Mouse (Mus musculus) MEL (cell line): ENCODE measurements around the gene Lrrc4c. TPM values are rescaled to one million over a fixed set of nuclear protein-coding genes. Genes with fewer than 3 reads are reported as not detected.

ENCODE experiments used
- DNase-seq: peaks from one replicate; pipeline ENCODE4 v3.0.0; 2011; ENCODE audit warnings: low read depth, low spot score
- H3K27ac ChIP-seq: 2 replicates; pipeline ENCODE4 v1.5.1; 2012; ENCODE audit warnings: low read depth, mild to moderate bottlenecking, control low read depth, low read length, moderate library complexity; ENCODE audit not compliant: control insufficient read depth
- H3K27me3 ChIP-seq, 2 experiments: fragments of 150-350 bp in 1 of 2; sonication (generic) in 1 of 2; 2 replicates each; pipeline ENCODE4 v1.6.1; 2012; ENCODE audit warnings: low read length in 2 of 2, mild to moderate bottlenecking in 2 of 2, improper control_type of control experiment in 1 of 2, moderate library complexity in 1 of 2; ENCODE audit not compliant: insufficient read depth in 2 of 2, control insufficient read depth in 1 of 2
- H3K36me3 ChIP-seq, 2 experiments: 2 replicates each; pipeline ENCODE4 v1.6.1; 2012 to 2014; ENCODE audit warnings: low read length in 2 of 2, improper control_type of control experiment in 1 of 2, inconsistent platforms in 1 of 2, mild to moderate bottlenecking in 1 of 2; ENCODE audit not compliant: insufficient read depth in 2 of 2, control insufficient read depth in 1 of 2
- H3K4me1 ChIP-seq, 2 experiments: fragments of 150-350 bp in 1 of 2; sonication (generic) in 1 of 2; 2 replicates each; pipeline ENCODE4 v1.6.1; 2012; ENCODE audit warnings: low read length in 2 of 2, improper control_type of control experiment in 1 of 2, mild to moderate bottlenecking in 1 of 2; ENCODE audit not compliant: insufficient read depth in 2 of 2, control insufficient read depth in 1 of 2
- H3K4me3 ChIP-seq, 2 experiments: fragments of 150-350 bp in 1 of 2; sonication (generic) in 1 of 2; 2 replicates each; pipeline ENCODE4 v1.5.1; 2012; ENCODE audit warnings: low read depth in 2 of 2, low read length in 2 of 2, mild to moderate bottlenecking in 2 of 2, moderate library complexity in 2 of 2, control low read depth in 1 of 2, improper control_type of control experiment in 1 of 2; ENCODE audit not compliant: control insufficient read depth in 1 of 2, insufficient read depth in 1 of 2
- H3K79me2 ChIP-seq: 2 replicates; pipeline ENCODE4 v1.6.1; 2012; ENCODE audit warnings: mild to moderate bottlenecking, low read length, moderate library complexity; ENCODE audit not compliant: control insufficient read depth, poor library complexity, insufficient read depth
- H3K9ac ChIP-seq: 2 replicates; pipeline ENCODE4 v1.6.1; 2012; ENCODE audit warnings: low read depth, mild to moderate bottlenecking, control low read depth, low read length, moderate library complexity; ENCODE audit not compliant: control insufficient read depth, poor library complexity, severe bottlenecking
- H3K9me3 ChIP-seq: fragments of 150-350 bp; sonication (generic); replicated peaks from 2 replicates; pipeline ENCODE4 v1.6.1; 2012; ENCODE audit warnings: mild to moderate bottlenecking, low read length, improper control_type of control experiment, moderate library complexity; ENCODE audit not compliant: insufficient read depth
- BHLHE40 ChIP-seq: IDR thresholded peaks from 2 replicates; pipeline ENCODE4 v1.6.1; 2012; ENCODE audit warnings: low read depth, mild to moderate bottlenecking, inconsistent platforms, low read length, improper control_type of control experiment, borderline replicate concordance
- CHD2 ChIP-seq: IDR thresholded peaks from 2 replicates; pipeline ENCODE4 v1.6.1; 2011; ENCODE audit warnings: low read length, improper control_type of control experiment
- CTCF ChIP-seq, 3 experiments: IDR thresholded peaks in 2 of 3; conservative IDR thresholded peaks in 1 of 3; 2 replicates each; pipeline ENCODE4 v1.5.1; 2011 to 2012; ENCODE audit warnings: low read length in 3 of 3, low read depth in 2 of 3, mild to moderate bottlenecking in 2 of 3, improper control_type of control experiment in 1 of 3, inconsistent platforms in 1 of 3, mixed read lengths in 1 of 3, moderate library complexity in 1 of 3; ENCODE audit not compliant: control insufficient read depth in 1 of 3, insufficient read depth in 1 of 3, poor library complexity in 1 of 3, severe bottlenecking in 1 of 3
- EP300 ChIP-seq, 2 experiments: IDR thresholded peaks; 2 replicates each; pipeline ENCODE4 v1.6.1; 2011; ENCODE audit warnings: improper control_type of control experiment in 2 of 2, low read length in 2 of 2, low read depth in 1 of 2, mild to moderate bottlenecking in 1 of 2
- ETS1 ChIP-seq: IDR thresholded peaks from 2 replicates; pipeline ENCODE4 v1.6.1; 2012; ENCODE audit warnings: low read depth, mild to moderate bottlenecking, inconsistent platforms, low read length, improper control_type of control experiment, moderate library complexity
- GABPA ChIP-seq: IDR thresholded peaks from 2 replicates; pipeline ENCODE4 v1.6.1; 2012; ENCODE audit warnings: low read depth, mild to moderate bottlenecking, inconsistent platforms, low read length, improper control_type of control experiment, moderate library complexity
- HCFC1 ChIP-seq: IDR thresholded peaks from 2 replicates; pipeline ENCODE4 v1.6.1; 2012; ENCODE audit warnings: low read depth, mild to moderate bottlenecking, inconsistent platforms, low read length, improper control_type of control experiment, moderate library complexity
- JUND ChIP-seq: IDR thresholded peaks from 2 replicates; pipeline ENCODE4 v1.6.1; 2011; ENCODE audit warnings: low read depth, mild to moderate bottlenecking, improper control_type of control experiment, low read length
- KAT2A ChIP-seq: conservative IDR thresholded peaks from 2 replicates; pipeline ENCODE4 v1.6.1; 2012; ENCODE audit warnings: low read depth, low read length, improper control_type of control experiment, inconsistent platforms
- MAZ ChIP-seq: IDR thresholded peaks from 2 replicates; pipeline ENCODE4 v1.6.1; 2012; ENCODE audit warnings: low read depth, mild to moderate bottlenecking, inconsistent platforms, low read length, improper control_type of control experiment
- MYB ChIP-seq: IDR thresholded peaks from 2 replicates; pipeline ENCODE4 v1.6.1; 2011; ENCODE audit warnings: mild to moderate bottlenecking, low read depth, low read length, improper control_type of control experiment
- NELFE ChIP-seq: IDR thresholded peaks from 2 replicates; pipeline ENCODE4 v1.6.1; 2011; ENCODE audit warnings: low read depth, low read length, improper control_type of control experiment
- RCOR1 ChIP-seq: IDR thresholded peaks from 2 replicates; pipeline ENCODE4 v1.6.1; 2012; ENCODE audit warnings: low read depth, mild to moderate bottlenecking, inconsistent platforms, low read length, improper control_type of control experiment
- SIN3A ChIP-seq: IDR thresholded peaks from 2 replicates; pipeline ENCODE4 v1.6.1; 2012; ENCODE audit warnings: low read length, improper control_type of control experiment, inconsistent platforms
- TAL1 ChIP-seq: IDR thresholded peaks from 2 replicates; pipeline ENCODE4 v1.6.1; 2012; ENCODE audit warnings: mild to moderate bottlenecking, inconsistent platforms, low read length, moderate library complexity, mixed read lengths
- TBP ChIP-seq: IDR thresholded peaks from 2 replicates; pipeline ENCODE4 v1.8.0; 2011; ENCODE audit warnings: low read depth, low read length, improper control_type of control experiment
- TCF12 ChIP-seq: IDR thresholded peaks from 2 replicates; pipeline ENCODE4 v1.6.1; 2014; ENCODE audit warnings: low read depth, mild to moderate bottlenecking, inconsistent platforms, low read length, improper control_type of control experiment, moderate library complexity
- USF1 ChIP-seq: IDR thresholded peaks from 2 replicates; pipeline ENCODE4 v1.6.1; 2014; ENCODE audit warnings: low read depth, mild to moderate bottlenecking, inconsistent platforms, low read length, improper control_type of control experiment, moderate library complexity
- USF2 ChIP-seq, 2 experiments: IDR thresholded peaks; 2 replicates each; pipeline ENCODE4 v1.6.1; 2011 to 2012; ENCODE audit warnings: improper control_type of control experiment in 2 of 2, low read length in 2 of 2, borderline replicate concordance in 1 of 2, inconsistent platforms in 1 of 2, low read depth in 1 of 2, mild to moderate bottlenecking in 1 of 2; ENCODE audit not compliant: insufficient read depth in 1 of 2
- ZC3H11A ChIP-seq: IDR thresholded peaks from 2 replicates; pipeline ENCODE4 v1.6.1; 2012; ENCODE audit warnings: low read depth, mild to moderate bottlenecking, inconsistent platforms, low read length, improper control_type of control experiment
- ZKSCAN1 ChIP-seq: IDR thresholded peaks from 2 replicates; pipeline ENCODE4 v1.6.1; 2012; ENCODE audit warnings: low read depth, mild to moderate bottlenecking, inconsistent platforms, low read length, improper control_type of control experiment, moderate library complexity
- ZNF384 ChIP-seq: IDR thresholded peaks from 2 replicates; pipeline ENCODE4 v1.6.1; 2012; ENCODE audit warnings: low read depth, mild to moderate bottlenecking, inconsistent platforms, low read length, improper control_type of control experiment
- polyA plus RNA-seq, 2 experiments: library from polyadenylated mRNA; stranded (reverse) in 1 of 2; unstranded in 1 of 2; fragments of >175 nt in 1 of 2; fragments of >200 nt in 1 of 2; gene quantifications; 2 replicates each; pipeline versions ENCODE4 v1.2.1 to v1.2.4; 2012; ENCODE audit warnings: low replicate concordance in 2 of 2, low read depth in 1 of 2; ENCODE audit not compliant: insufficient read length in 2 of 2, insufficient read depth in 1 of 2, missing spikeins in 1 of 2
- total RNA-seq: library from RNA; depleted of rRNA; stranded (reverse); fragments of 300-350 nt; gene quantifications from 2 replicates; pipeline ENCODE4 v1.2.3, GENCODE M21; 2012

The Lrrc4c gene
- total and polyA plus RNA-seq, 3 experiments, result not detected

DNA sequence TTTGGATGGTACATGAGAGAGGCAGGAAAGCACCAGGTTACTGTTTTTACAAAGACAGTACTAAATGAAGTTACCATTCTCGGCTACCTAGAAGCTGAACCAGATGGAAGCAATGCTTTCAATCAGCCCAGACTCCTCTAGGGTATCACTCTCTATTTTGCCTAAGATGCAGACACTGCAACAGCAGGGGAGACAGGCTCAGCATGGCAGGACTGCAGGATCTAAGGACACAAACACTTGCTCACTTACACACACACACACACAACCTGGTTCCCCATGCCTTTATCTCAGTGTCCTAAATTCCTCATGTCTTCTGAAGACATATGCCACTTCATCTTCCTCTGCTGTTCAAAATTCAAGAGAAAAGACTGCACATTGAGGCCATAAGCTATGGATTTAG, 1167.0 kb downstream of the Lrrc4c start:
- no peak overlapping the region for H3K9ac ChIP-seq
- H3K9me3 ChIP-seq, result no peaks in the 10 kb centered on the region
- no peaks in the 10 kb centered on the region for H3K36me3 ChIP-seq
- no peaks in the 10 kb centered on the region for H3K4me1 ChIP-seq
- no peak for DNase-seq
- no peaks in the 10 kb centered on the region for H3K79me2 ChIP-seq
- TF ChIP-seq JUND (no peak), TCF12 (no peak), TAL1 (no peak), ZNF384 (no peak), GABPA (no peak), RCOR1 (no peak), CTCF (IDR thresholded peaks at IDR 0.05 in 2 of 3, conservative IDR thresholded peaks at IDR 0.05 in 1 of 3; ENCODE audit: control insufficient read depth in 1 of 3, insufficient read depth in 1 of 3, low read depth in 2 of 3, low read length in 3 of 3, poor library complexity in 1 of 3, severe bottlenecking in 1 of 3) (no peak), BHLHE40 (no peak), NELFE (no peak), HCFC1 (no peak)
- H3K27me3 ChIP-seq, result no peaks in the 10 kb centered on the region
- no peak overlapping the region for H3K27ac ChIP-seq
- no peak overlapping the region for H3K4me3 ChIP-seq

DNA sequence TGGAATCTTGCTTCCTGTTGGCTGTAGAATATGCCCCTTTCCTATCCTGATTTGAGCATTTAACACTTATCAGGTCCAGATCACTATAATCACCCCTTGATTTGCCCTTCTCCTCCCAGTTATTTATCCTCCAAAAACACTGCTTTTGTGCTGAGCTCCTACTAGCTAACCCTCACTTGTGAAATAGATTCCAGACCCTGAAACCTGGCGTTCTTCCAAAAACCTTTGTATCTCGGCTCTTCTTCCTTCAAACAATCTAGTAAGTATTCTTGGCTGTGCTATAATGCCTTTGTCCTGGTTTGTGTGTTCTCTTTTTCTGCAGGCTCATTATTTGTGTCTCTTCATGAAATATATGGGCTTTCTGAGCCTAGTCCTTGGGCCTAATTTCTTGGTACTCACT, 1167.6 kb downstream of the Lrrc4c start:
- TF ChIP-seq TBP, result no peak
- no peak for TF ChIP-seq SIN3A
- no peak for TF ChIP-seq MYB
- no peak for TF ChIP-seq ETS1
- no peak for TF ChIP-seq ZC3H11A
- no peak for TF ChIP-seq CHD2
- no peak for TF ChIP-seq MAZ
- no peak for TF ChIP-seq EP300 (IDR thresholded peaks at IDR 0.05; ENCODE audit: low read depth in 1 of 2, low read length in 2 of 2)
- no peak for TF ChIP-seq HCFC1
- no peak for TF ChIP-seq USF2 (IDR thresholded peaks at IDR 0.05; ENCODE audit: borderline replicate concordance in 1 of 2, insufficient read depth in 1 of 2, low read depth in 1 of 2, low read length in 2 of 2)
- no peak for TF ChIP-seq ZKSCAN1
- TF ChIP-seq CTCF (IDR thresholded peaks at IDR 0.05 in 2 of 3, conservative IDR thresholded peaks at IDR 0.05 in 1 of 3; ENCODE audit: control insufficient read depth in 1 of 3, insufficient read depth in 1 of 3, low read depth in 2 of 3, low read length in 3 of 3, poor library complexity in 1 of 3, severe bottlenecking in 1 of 3), result no peak
- TF ChIP-seq USF1, result no peak
- no peak for TF ChIP-seq RCOR1
- TF ChIP-seq TCF12, result no peak
- TF ChIP-seq JUND, result no peak
- TF ChIP-seq KAT2A, result no peak
- TF ChIP-seq GABPA, result no peak
- H3K36me3 ChIP-seq, result no peaks in the 10 kb centered on the region
- no peaks in the 10 kb centered on the region for H3K79me2 ChIP-seq
- no peak overlapping the region for H3K9ac ChIP-seq
- H3K4me1 ChIP-seq, result no peaks in the 10 kb centered on the region
- no peak for DNase-seq
- no peaks in the 10 kb centered on the region for H3K9me3 ChIP-seq
- H3K4me3 ChIP-seq, result no peak overlapping the region
- H3K27ac ChIP-seq, result no peak overlapping the region
- no peaks in the 10 kb centered on the region for H3K27me3 ChIP-seq
